ENCODE assay signal across 8 mouse cellular contexts in genomic region chr5:99927951-99928350, GRCm38 (mm10). TPM values are rescaled to one million over a fixed set of nuclear protein-coding genes. Genes with fewer than 3 reads are reported as not detected.
A peak's percentile ranks its signal among the peaks of the same experiment; 100 is the strongest.
DNase-seq lines count a peak whose midpoint lies in the region; ATAC-seq and TF ChIP-seq lines count a peak whose summit lies in the region.

No protein-coding gene starts in this region.

- H3K27ac ChIP-seq in lung, postnatal 0 days (ENCODE audit: low read length): no peak overlapping the region
- H3K27ac ChIP-seq in thymus, adult 2 months (ENCODE audit: control insufficient read depth, insufficient read depth, low read length): no peak overlapping the region

- H3K4me3 ChIP-seq in G1E (ENCODE audit: low read depth, low read length): no peak overlapping the region
- H3K4me3 ChIP-seq in lung, postnatal 0 days (ENCODE audit: low read depth, low read length): no peak overlapping the region
- no peak overlapping the region for H3K4me3 ChIP-seq in thymus, adult 2 months (ENCODE audit: control insufficient read depth, insufficient read depth, low read length)

- peaks cover 7% of the 10 kb centered on the region for H3K27me3 ChIP-seq in G1E (ENCODE audit: insufficient read depth, low read length)
- no peaks in the 10 kb centered on the region for H3K27me3 ChIP-seq in lung, postnatal 0 days (replicated peaks; ENCODE audit: insufficient read depth, low read length)
- no peaks in the 10 kb centered on the region for H3K27me3 ChIP-seq in thymus, adult 2 months (ENCODE audit: control insufficient read depth, insufficient read depth, low read length)

- TF ChIP-seq EP300 in lung, postnatal 0 days (IDR thresholded peaks at IDR 0.05): no peak

- H3K4me1 ChIP-seq in G1E (ENCODE audit: insufficient read depth, low read depth, low read length): no peaks in the 10 kb centered on the region
- H3K4me1 ChIP-seq in lung, postnatal 0 days (ENCODE audit: insufficient read depth, low read depth, low read length): no peaks in the 10 kb centered on the region
- no peaks in the 10 kb centered on the region for H3K4me1 ChIP-seq in thymus, adult 2 months (replicated peaks; ENCODE audit: control insufficient read depth, insufficient read depth, low read length)

- intact Hi-C loops in left cerebral cortex, postnatal 36 days (cut with DNase I): loop anchor here (10.0 kb wide), 1 partner anchor 377 kb away; no protein-coding TSS in a partner anchor

- H3K9me3 ChIP-seq in G1E (replicated peaks): no peaks in the 10 kb centered on the region
- H3K9me3 ChIP-seq in lung, postnatal 0 days (ENCODE audit: low read length): no peaks in the 10 kb centered on the region

- no peaks in the 10 kb centered on the region for H3K36me3 ChIP-seq in G1E (replicated peaks)
- H3K36me3 ChIP-seq in lung, postnatal 0 days (ENCODE audit: insufficient read depth, low read length): no peaks in the 10 kb centered on the region
- no peaks in the 10 kb centered on the region for H3K36me3 ChIP-seq in thymus, adult 2 months (ENCODE audit: control insufficient read depth, insufficient read depth, low read length)

- no peak overlapping the region for H3K9ac ChIP-seq in lung, postnatal 0 days (replicated peaks; ENCODE audit: low read depth)

- WGBS in lung, postnatal 0 days: 53% methylated on average over 4 of the region's 4 CpGs
- 62% methylated on average over 4 of the region's 4 CpGs for WGBS in thymus, adult 2 months

- peak; percentile 69 for ATAC-seq in G1E (ENCODE audit: extremely low read depth, insufficient number of reproducible peaks, low FRiP score, poor library complexity, severe bottlenecking)
- peak; percentile 61; the same call in 1 of the 2 replicates for ATAC-seq in lung, postnatal 0 days

- no peak overlapping the region for H3K4me2 ChIP-seq in lung, postnatal 0 days (replicated peaks; ENCODE audit: low read depth, low read length)

- peak; percentile 37; the same call in 1 of the 2 replicates for TF ChIP-seq CTCF in G1E (IDR thresholded peaks at IDR 0.05; ENCODE audit: low read depth, low read length)
- peak; percentile 82 for TF ChIP-seq CTCF in lung, postnatal 0 days (IDR thresholded peaks at IDR 0.05)
- peak; percentile 45; the same call in 1 of the 2 replicates for TF ChIP-seq CTCF in thymus, adult 2 months (IDR thresholded peaks at IDR 0.05; ENCODE audit: borderline replicate concordance, control insufficient read depth, extremely low read depth, insufficient read depth, low read length, poor library complexity)

- no peak for TF ChIP-seq POLR2A in thymus, adult 2 months (IDR thresholded peaks at IDR 0.05; ENCODE audit: control insufficient read depth, extremely low read depth, insufficient read depth, low read length, poor library complexity)

- DNase-seq in layer of hippocampus, adult 11-12 months (ENCODE audit: low spot score): peak; percentile 31
- DNase-seq in layer of hippocampus, postnatal 36 days: no peak
- DNase-seq in G1E (ENCODE audit: low spot score): peak; percentile 12
- DNase-seq in adrenal gland, postnatal 36 days: peak; percentile 59 to 62
- DNase-seq in heart, adult 8-10 months (ENCODE audit: low spot score): peak; percentile 30
- DNase-seq in lung, postnatal 0 days (ENCODE audit: low spot score): peak; percentile 60
- DNase-seq in thymus, adult 2 months: peak; percentile 58
- no peak for DNase-seq in left cerebral cortex, postnatal 36 days (ENCODE audit: low spot score in 2 of 2)

RNA-seq across cellular contexts. Expression of gene Vamp9, which starts 21.9 kb away (rescaled TPM):
- 1 to 10 TPM; 1.0 to 1.3 TPM for total RNA-seq in layer of hippocampus, postnatal 36 days (2021)
- total RNA-seq in G1E (2014; fragmentation: Nextera tagmentation): not detected in 2 replicates
- not detected in 2 replicates for total RNA-seq in G1E (2017)
- not detected in 2 replicates for polyA plus RNA-seq in G1E (2012)
- total RNA-seq in adrenal gland, postnatal 36 days (2021): under 1 TPM in 1 of 2 experiments, not detected in 1; 0.99 TPM
- not detected for total RNA-seq in heart, adult 8-10 months (2022)
- 0.21 TPM in 1 of 2 replicates, not detected in the other for polyA plus RNA-seq in lung, postnatal 0 days (2015; fragmentation: Nextera tagmentation; extraction: Ambion mirVana)
- not detected in 2 replicates for polyA plus RNA-seq in thymus, adult 2 months (2012; rRNA removed)
- under 1 TPM; 0.75 to 0.76 TPM for total RNA-seq in left cerebral cortex, postnatal 36 days (2021)

RNA-seq across cellular contexts. Expression of gene Hnrnpd, which starts 50.8 kb away (rescaled TPM):
- total RNA-seq in layer of hippocampus, postnatal 36 days (2021): 100 to 1,000 TPM; 205 to 208 TPM
- total RNA-seq in G1E (2014; fragmentation: Nextera tagmentation): 231 and 261 TPM in 2 replicates
- total RNA-seq in G1E (2017): 56.5 and 75.0 TPM in 2 replicates
- polyA plus RNA-seq in G1E (2012): 434 and 614 TPM in 2 replicates
- total RNA-seq in adrenal gland, postnatal 36 days (2021): 100 to 1,000 TPM; 131 to 138 TPM
- 100 to 1,000 TPM in 1 of 4 experiments, 10 to 100 TPM in 3; 63.7 to 105 (median 80.0) TPM for total RNA-seq in heart, adult 8-10 months (2022)
- polyA plus RNA-seq in lung, postnatal 0 days (2015; fragmentation: Nextera tagmentation; extraction: Ambion mirVana): 44.0 and 51.4 TPM in 2 replicates
- 62.6 and 93.5 TPM in 2 replicates for polyA plus RNA-seq in thymus, adult 2 months (2012; rRNA removed)
- total RNA-seq in left cerebral cortex, postnatal 36 days (2021): 100 to 1,000 TPM; 178 to 207 TPM

RNA-seq across cellular contexts. Expression of gene 4930524J08Rik, which starts 50.9 kb away (rescaled TPM):
- 1 to 10 TPM; 1.9 to 2.3 TPM for total RNA-seq in layer of hippocampus, postnatal 36 days (2021)
- total RNA-seq in G1E (2014; fragmentation: Nextera tagmentation) (not detected in 2 replicates), G1E (2017) (1.5 and 2.4 TPM in 2 replicates)
- 7.0 and 7.6 TPM in 2 replicates for polyA plus RNA-seq in G1E (2012)
- 1 to 10 TPM; 1.2 to 2.2 TPM for total RNA-seq in adrenal gland, postnatal 36 days (2021)
- 1 to 10 TPM in 2 of 4 experiments, under 1 TPM in 1, not detected in 1; 0.95 to 1.7 (median 1.5) TPM for total RNA-seq in heart, adult 8-10 months (2022)
- 3.0 and 3.4 TPM in 2 replicates for polyA plus RNA-seq in lung, postnatal 0 days (2015; fragmentation: Nextera tagmentation; extraction: Ambion mirVana)
- polyA plus RNA-seq in thymus, adult 2 months (2012; rRNA removed): 3.9 and 5.6 TPM in 2 replicates
- total RNA-seq in left cerebral cortex, postnatal 36 days (2021): 1 to 10 TPM; 1.2 to 1.9 TPM

Comparison
In these comparisons a context has a peak if more than half of its experiments do, and no peak if none do; other contexts are left out.
1. DNase-seq: peak in layer of hippocampus, adult 11-12 months (single experiment), G1E (single experiment), adrenal gland, postnatal 36 days (2 of 2), heart, adult 8-10 months (single experiment), lung, postnatal 0 days (single experiment) and thymus, adult 2 months (single experiment); none in layer of hippocampus, postnatal 36 days (0 of 2) and left cerebral cortex, postnatal 36 days (0 of 2).
2. Peak in every context shown above with its lines, with median percentiles within 50 percentile points of each other: CTCF ChIP-seq.